ENCODE assay signal across 12 mouse cellular contexts in genomic region chr6:88844901-88845565, GRCm38 (mm10).
"Had no signal": no experiment of that assay in that cellular context is flagged by ENCODE, and none has a peak within 500 bp of the region (broad histone marks: within the 10 kb centered on the region; RNA-seq: fewer than 3 reads in every experiment).

No protein-coding gene starts in this region.

- DNase-seq: lung, embryonic 14.5 days; lung, postnatal 10 days; lung, postnatal 4 days; midbrain, embryonic 14.5 days; retina, postnatal 1 day; right cerebral cortex, adult 18-20 months; right cerebral cortex, postnatal 25 days; right cerebral cortex, postnatal 4 days; spleen, adult 18-20 months; thymus, adult 18-20 months; thymus, postnatal 14 days; thymus, postnatal 36 days had no signal
